Mouse (Mus musculus) mature B cell (primary cell): ENCODE results near the gene Tmbim6.
"Not testable (repeated sequence)": the region's sequence is repeated elsewhere in the genome, so short reads cannot be mapped to it uniquely, and the experiment has no call there.

Experiments used
- in situ Hi-C: fragments of 300-500 bp; cut with MboI; formaldehyde crosslinking; loops from 2 replicates; pipeline ENCODE4 v1.14.3; 2019

Gene Tmbim6

DNA sequence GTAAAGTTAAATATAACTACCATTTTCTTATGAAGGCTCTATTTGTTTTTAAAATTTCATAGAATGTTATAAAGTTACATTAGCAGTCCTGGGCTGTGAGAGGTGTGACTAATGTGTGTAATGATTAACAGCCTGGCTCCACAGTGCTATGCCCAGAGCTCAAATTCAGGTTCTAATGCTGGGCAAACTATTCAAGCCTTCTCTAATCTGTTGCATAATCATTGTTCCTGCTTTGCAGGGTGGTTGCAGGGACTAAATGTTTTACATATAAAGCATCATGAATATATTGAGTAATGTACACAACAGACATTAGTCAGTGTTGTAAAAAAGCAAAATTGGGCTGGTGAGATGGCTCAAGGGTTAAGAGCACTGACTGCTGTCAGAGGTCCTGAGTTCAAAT is 9.8 kb upstream of the Tmbim6 start:
- in situ Hi-C loops: no loop called here

DNA sequence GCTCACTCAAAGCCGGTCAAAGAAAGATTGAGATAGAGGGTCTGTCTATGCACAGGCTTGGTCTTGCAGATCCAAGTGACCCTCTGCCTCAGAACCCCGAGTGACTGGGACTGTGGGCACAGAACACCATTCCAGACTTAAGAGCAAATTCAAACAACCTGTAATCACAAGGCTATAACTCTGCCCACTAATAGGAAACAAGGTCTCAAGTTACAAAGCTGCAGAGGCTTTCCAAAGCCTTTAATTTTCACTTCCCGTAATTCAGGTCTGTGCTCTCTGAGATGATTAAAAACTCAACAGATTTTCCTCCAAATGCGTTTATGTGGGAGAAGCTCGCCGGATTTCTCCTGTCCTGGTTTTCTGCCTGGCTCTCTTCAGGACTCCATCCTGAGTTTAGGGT is 8.6 kb upstream of the Tmbim6 start:
- in situ Hi-C loops: no loop called here

- in situ Hi-C loops: not testable (repeated sequence)
These were observed 6.6 kb upstream of the Tmbim6 start for GRCm38 (mm10) chr15:99386110-99386509.

DNA sequence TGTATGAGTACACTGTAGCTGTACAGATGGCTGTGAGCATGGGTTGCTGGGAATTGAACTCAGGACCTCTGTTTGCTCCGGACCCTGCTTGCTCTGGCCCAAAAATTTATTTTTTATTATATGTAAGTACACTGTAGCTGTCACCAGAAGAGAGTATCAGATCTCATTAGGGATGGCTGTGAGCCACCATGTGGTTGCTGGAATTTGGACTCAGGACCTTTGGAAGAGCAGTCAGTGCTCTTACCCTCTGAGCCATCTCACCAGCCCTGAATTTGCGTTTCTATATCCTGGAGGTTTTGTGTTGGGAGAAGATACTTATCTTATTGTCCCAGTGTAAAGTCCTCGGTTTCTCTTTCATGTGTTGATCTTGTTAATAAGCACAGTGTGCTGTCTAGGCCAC is 5.9 kb upstream of the Tmbim6 start:
- in situ Hi-C loops: no loop called here

GRCm38 (mm10) chr15:99387976-99388375 is 4.7 kb upstream of the Tmbim6 start:
- in situ Hi-C loops: no loop called here

- in situ Hi-C loops: no loop called here
These were observed 1.9 kb upstream of the Tmbim6 start for GRCm38 (mm10) chr15:99390472-99391401.

GRCm38 (mm10) chr15:99391975-99392374 is 707 bp upstream of the Tmbim6 start:
- in situ Hi-C loops: no loop called here

DNA sequence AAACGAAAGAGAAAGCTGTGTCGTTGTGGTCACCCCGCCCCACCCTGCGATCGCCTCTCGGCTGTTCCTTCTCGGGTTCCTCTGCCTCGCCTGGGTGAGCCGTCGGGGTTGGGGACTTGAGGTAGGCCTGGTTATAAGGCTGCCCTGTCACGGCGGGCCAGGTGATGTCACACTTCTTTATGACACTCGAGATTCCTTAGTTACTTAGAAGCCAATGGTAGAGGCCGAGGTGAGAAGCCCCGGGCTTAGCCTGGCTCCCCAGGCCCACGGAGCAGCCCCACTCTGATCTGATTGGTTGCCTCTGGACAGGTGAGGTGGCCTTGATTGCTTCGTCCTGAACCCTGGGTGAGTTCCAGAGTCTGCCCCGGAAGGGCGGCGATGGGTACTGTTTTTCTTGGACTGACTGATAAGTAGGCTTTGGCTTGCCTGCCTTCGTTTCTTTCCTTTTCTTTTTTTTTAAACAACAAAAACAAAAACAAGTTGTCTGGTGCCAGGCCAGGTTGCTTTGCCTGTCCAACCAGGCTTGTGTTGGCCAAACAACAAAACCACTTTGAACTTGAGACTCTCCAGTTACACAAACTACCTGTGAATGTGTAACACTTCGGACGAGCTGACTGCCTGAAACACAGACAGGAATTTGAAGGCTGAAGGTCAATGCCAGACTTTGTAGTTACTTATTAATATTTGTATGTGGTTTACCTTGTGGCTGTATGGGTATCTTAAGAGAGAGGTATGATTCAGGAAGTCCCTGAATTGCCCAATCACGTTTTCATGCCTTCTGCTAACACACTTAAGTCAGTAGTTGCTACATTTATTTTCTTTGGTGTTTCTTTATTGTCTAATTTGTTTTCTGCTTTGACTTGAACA is 937 bp downstream of the Tmbim6 start:
- in situ Hi-C loops: no loop called here

DNA sequence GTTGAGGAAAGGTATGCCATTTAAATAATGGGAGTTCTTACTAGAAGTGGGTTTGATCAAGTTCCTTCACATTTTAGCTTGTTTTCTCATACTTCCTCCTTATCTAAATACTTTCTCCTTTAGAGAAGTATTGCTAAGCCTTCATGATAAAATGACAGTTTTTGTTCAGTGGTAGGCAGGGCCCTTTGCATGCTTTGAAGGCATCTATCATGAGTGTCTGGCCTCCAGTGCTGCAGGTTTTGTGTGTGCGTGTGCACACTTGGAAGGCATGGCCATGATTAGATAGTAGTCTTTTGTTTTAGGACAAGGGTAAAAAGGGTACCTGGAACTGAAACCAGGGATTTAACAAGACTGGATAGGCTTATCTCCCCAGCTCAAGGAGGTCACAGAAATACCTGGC is 3.8 kb downstream of the Tmbim6 start:
- in situ Hi-C loops: no loop called here

- in situ Hi-C loops: no loop called here
These were observed 4.2 kb downstream of the Tmbim6 start for GRCm38 (mm10) chr15:99396875-99397274.

- in situ Hi-C loops: no loop called here
These were observed 4.9 kb downstream of the Tmbim6 start for GRCm38 (mm10) chr15:99397622-99398021.

- in situ Hi-C loops: no loop called here
These were observed 7.0 kb downstream of the Tmbim6 start for GRCm38 (mm10) chr15:99399503-99400245.

- in situ Hi-C loops: no loop called here
These were observed 7.9 kb downstream of the Tmbim6 start for GRCm38 (mm10) chr15:99400602-99401001.

DNA sequence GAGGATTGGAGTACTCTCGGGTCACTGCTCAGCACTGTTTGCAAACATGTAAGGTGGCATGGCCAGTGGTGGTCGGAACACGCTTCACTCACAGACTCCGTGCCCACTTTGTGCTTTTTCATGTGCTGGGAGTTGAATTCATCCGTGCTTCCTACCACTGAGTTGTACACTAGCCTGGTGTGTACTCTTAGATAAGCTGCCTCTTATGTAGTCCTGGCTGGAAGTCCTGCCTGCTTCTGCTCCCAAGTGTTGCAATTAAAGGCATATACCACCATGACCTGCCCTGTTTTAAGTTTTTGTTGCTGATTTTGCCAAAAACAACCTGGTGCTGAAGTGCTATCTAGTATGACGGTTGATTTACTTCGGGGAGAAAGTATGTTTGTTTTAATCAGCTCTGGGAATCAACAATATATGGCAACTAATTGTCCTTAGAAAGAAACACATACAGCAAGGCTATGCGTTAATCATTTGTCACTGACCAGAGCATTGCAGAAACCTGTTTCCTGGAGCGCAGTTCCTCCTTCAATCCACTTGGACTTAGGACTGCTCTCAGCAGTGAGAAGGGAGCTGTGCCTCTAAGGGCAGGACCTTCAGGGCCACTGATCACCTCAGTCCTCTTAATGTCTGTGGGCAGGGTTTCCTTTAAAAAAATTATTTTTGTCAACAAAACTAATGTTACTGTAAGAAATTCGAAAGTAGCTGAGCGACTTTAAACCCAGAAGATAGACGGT is 10.6 kb downstream of the Tmbim6 start:
- in situ Hi-C loops: no loop called here

DNA sequence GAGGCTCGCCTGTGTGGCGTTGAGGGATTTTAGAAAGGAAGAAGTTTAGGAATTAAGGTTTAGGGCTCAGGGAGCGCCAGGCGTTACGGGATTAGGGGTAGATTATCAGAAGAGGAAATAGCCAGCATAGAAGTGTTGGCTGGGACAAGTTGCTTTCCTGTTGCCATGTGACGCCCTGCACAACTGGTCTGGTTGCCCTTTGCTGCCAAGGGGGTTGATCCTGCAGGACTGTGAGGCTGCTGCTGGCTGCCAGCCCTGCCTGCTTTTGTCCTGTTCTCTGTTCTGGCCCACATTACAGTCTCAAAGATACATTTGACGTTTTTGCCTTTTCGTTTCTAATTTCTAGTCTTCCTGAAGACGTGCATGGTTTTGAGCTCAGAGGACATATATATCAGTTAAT is 12.5 kb downstream of the Tmbim6 start:
- in situ Hi-C loops: no loop called here

DNA sequence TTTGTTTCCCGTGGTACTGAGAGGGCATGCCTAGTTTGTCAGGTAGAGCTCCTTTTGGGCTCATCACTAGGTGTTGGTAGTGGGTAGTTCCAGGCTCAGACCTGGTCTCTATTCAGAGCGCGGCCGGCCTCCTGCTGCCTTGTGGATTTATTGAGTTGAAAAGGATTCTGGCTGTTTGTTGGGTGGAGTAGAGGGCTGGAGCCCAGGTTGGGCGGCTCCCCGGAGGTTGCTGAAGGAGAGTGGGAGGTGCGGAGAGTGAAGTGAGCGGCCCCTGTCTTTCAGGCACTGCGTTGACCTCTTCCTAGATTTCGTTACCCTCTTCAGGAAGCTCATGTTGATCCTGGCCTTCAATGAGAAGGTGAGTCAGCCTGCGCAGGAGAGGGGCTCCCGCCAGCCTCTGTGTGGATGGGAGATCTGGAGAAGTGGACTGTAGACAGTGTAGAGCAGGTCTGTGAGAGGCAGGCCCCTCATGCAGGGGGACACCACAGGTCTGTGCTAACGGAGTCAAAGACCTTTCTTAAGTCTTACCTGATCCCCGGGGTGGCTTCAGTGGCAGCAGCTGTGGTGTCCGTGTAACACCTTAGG is 14.4 kb downstream of the Tmbim6 start:
- in situ Hi-C loops: no loop called here

DNA sequence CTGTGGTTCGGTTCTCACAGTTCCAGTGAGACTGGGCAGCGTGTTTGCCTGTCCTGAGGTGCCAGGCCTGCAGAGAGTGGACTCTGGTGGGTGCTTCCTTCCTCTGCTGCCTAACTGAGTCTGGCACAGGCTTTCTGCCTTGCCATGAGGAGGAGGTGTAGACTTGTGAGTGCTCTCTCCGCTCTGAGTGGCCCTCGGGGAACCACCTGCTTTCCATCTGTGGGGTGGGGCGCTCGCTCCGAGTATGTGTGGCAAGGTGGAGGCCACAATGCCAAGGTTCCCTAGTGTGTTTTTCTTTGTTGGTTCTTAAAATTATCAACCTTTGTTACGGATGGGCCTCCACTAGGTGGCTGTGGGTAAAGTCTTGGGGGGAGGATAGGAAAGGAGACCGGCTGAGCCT is 16.2 kb downstream of the Tmbim6 start:
- in situ Hi-C loops: no loop called here

- in situ Hi-C loops: no loop called here
These were observed 19.1 kb downstream of the Tmbim6 start for GRCm38 (mm10) chr15:99411747-99412146.

- in situ Hi-C loops: no loop called here
These were observed 23.1 kb downstream of the Tmbim6 start for GRCm38 (mm10) chr15:99415793-99416192.

GRCm38 (mm10) chr15:99416348-99416882 is 23.7 kb downstream of the Tmbim6 start:
- in situ Hi-C loops: no loop called here

GRCm38 (mm10) chr15:99416957-99417356 is 24.3 kb downstream of the Tmbim6 start:
- in situ Hi-C loops: no loop called here
